Mouse (Mus musculus) kidney, adult 2 months (tissue): ENCODE measurements around the gene Nsun5.

Source experiments
- CTCF ChIP-seq: fragments of 200-500 bp; conservative IDR thresholded peaks from 2 replicates; pipeline ENCODE4 v1.5.1; 2011; ENCODE audit warnings: low read depth, mild to moderate bottlenecking, control low read depth, low read length, moderate library complexity, mixed read lengths; ENCODE audit not compliant: insufficient read depth, insufficient read length
- POLR2A ChIP-seq: fragments of 200-500 bp; IDR thresholded peaks from one replicate; pipeline ENCODE4 v1.6.1; 2011; ENCODE audit warnings: low read depth, low read length, control low read depth

DNA sequence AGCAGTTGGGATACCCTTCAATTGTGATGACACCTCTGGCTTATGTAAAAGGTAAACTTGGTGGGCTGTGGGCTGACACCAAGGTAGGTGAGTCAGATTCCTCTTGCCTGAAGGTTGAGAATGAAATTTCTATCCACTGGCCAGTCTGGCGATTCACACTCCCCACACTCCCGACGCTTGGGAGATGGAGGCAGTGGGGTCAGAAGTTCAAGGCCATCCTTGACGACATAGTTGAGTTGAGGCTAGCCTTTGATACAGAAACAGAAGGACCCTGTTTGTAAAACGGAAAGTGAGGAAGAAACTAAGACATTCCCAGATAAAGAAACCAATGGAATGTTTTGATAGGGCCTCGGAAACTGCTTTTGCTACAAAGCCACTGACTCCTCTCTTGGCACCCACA is 29.6 kb downstream of the Nsun5 start:
- no peak for TF ChIP-seq CTCF
- no peak for TF ChIP-seq POLR2A
